Mouse (Mus musculus): ENCODE measurements around the gene Fam120a. TPM values are rescaled to one million over a fixed set of nuclear protein-coding genes. Genes with fewer than 3 reads are reported as not detected.
A peak's percentile ranks its signal among the peaks of the same experiment; 100 is the strongest.

The Fam120a gene
- polyA plus RNA-seq, 1 experiment from 2014 or later: 41.4 TPM

GRCm38 (mm10) chr13:48913141-48913540, 54.7 kb downstream of the Fam120a start:
- H3K4me1 ChIP-seq (ENCODE audit: control insufficient read depth, insufficient read depth, low read length): no peaks in the 10 kb centered on the region
- ATAC-seq (ENCODE audit: low FRiP score, low TSS enrichment): no peak
- no peak overlapping the region for H3K9ac ChIP-seq (ENCODE audit: low read depth, low read length)
- H3K4me2 ChIP-seq (replicated peaks; ENCODE audit: low read depth, low read length): no peak overlapping the region
- H3K27me3 ChIP-seq (ENCODE audit: control insufficient read depth, insufficient read depth, low read length): no peaks in the 10 kb centered on the region
- peaks cover 84% of the 10 kb centered on the region for H3K36me3 ChIP-seq (ENCODE audit: control insufficient read depth, insufficient read depth, low read length)
- 93% methylated on average over 3 of the region's 3 CpGs for WGBS
- no peak overlapping the region for H3K27ac ChIP-seq (ENCODE audit: low read depth, low read length)
- no peak overlapping the region for H3K4me3 ChIP-seq (ENCODE audit: low read length)
- no peaks in the 10 kb centered on the region for H3K9me3 ChIP-seq (ENCODE audit: control insufficient read depth, low read length)

GRCm38 (mm10) chr13:48911426-48911825, 56.4 kb downstream of the Fam120a start:
- Histone ChIP-seq H3K27me3 (ENCODE audit: control insufficient read depth, insufficient read depth, low read length) (no peaks in the 10 kb centered on the region), H3K27ac (ENCODE audit: low read depth, low read length) (no peak overlapping the region), H3K9ac (ENCODE audit: low read depth, low read length) (no peak overlapping the region), H3K36me3 (ENCODE audit: control insufficient read depth, insufficient read depth, low read length) (peaks cover 74% of the 10 kb centered on the region), H3K4me1 (ENCODE audit: control insufficient read depth, insufficient read depth, low read length) (no peaks in the 10 kb centered on the region), H3K4me2 (replicated peaks; ENCODE audit: low read depth, low read length) (no peak overlapping the region), H3K9me3 (ENCODE audit: control insufficient read depth, low read length) (no peaks in the 10 kb centered on the region), H3K4me3 (ENCODE audit: low read length) (no peak overlapping the region)
- 88% methylated on average over 7 of the region's 7 CpGs for WGBS
- no peak for ATAC-seq (ENCODE audit: low FRiP score, low TSS enrichment)

- ATAC-seq (ENCODE audit: low FRiP score, low TSS enrichment): no peak
Measured at GRCm38 (mm10) chr13:48905458-48905857, 62.4 kb downstream of the Fam120a start.

GRCm38 (mm10) chr13:48895376-48895775, 72.4 kb downstream of the Fam120a start:
- no peaks in the 10 kb centered on the region for H3K9me3 ChIP-seq (ENCODE audit: control insufficient read depth, low read length)
- H3K27me3 ChIP-seq (ENCODE audit: control insufficient read depth, insufficient read depth, low read length): no peaks in the 10 kb centered on the region
- H3K4me2 ChIP-seq (replicated peaks; ENCODE audit: low read depth, low read length): no peak overlapping the region
- WGBS: 98% methylated on average over 5 of the region's 5 CpGs
- H3K4me1 ChIP-seq (ENCODE audit: control insufficient read depth, insufficient read depth, low read length): no peaks in the 10 kb centered on the region
- no peak for ATAC-seq (ENCODE audit: low FRiP score, low TSS enrichment)
- peaks cover 72% of the 10 kb centered on the region for H3K36me3 ChIP-seq (ENCODE audit: control insufficient read depth, insufficient read depth, low read length)
- H3K9ac ChIP-seq (ENCODE audit: low read depth, low read length): no peak overlapping the region
- H3K4me3 ChIP-seq (ENCODE audit: low read length): no peak overlapping the region
- no peak overlapping the region for H3K27ac ChIP-seq (ENCODE audit: low read depth, low read length)

More at GRCm38 (mm10) chr13:48905458-48905857, 62.4 kb downstream of the Fam120a start:
- H3K27me3 ChIP-seq (ENCODE audit: control insufficient read depth, insufficient read depth, low read length): no peaks in the 10 kb centered on the region
- H3K27ac ChIP-seq (ENCODE audit: low read depth, low read length): no peak overlapping the region
- no peak overlapping the region for H3K4me3 ChIP-seq (ENCODE audit: low read length)
- no peak overlapping the region for H3K4me2 ChIP-seq (replicated peaks; ENCODE audit: low read depth, low read length)
- H3K4me1 ChIP-seq (ENCODE audit: control insufficient read depth, insufficient read depth, low read length): no peaks in the 10 kb centered on the region
- 88% methylated on average over 2 of the region's 2 CpGs for WGBS
- no peak overlapping the region for H3K9ac ChIP-seq (ENCODE audit: low read depth, low read length)
- peaks cover 71% of the 10 kb centered on the region for H3K36me3 ChIP-seq (ENCODE audit: control insufficient read depth, insufficient read depth, low read length)
- no peaks in the 10 kb centered on the region for H3K9me3 ChIP-seq (ENCODE audit: control insufficient read depth, low read length)

- H3K9ac ChIP-seq (ENCODE audit: low read depth, low read length): no peak overlapping the region
- H3K4me1 ChIP-seq (ENCODE audit: control insufficient read depth, insufficient read depth, low read length): no peaks in the 10 kb centered on the region
- no peak overlapping the region for H3K4me3 ChIP-seq (ENCODE audit: low read length)
- WGBS: 83% methylated on average over 4 of the region's 4 CpGs
- peaks cover 83% of the 10 kb centered on the region for H3K36me3 ChIP-seq (ENCODE audit: control insufficient read depth, insufficient read depth, low read length)
- no peak for ATAC-seq (ENCODE audit: low FRiP score, low TSS enrichment)
- no peaks in the 10 kb centered on the region for H3K9me3 ChIP-seq (ENCODE audit: control insufficient read depth, low read length)
- no peaks in the 10 kb centered on the region for H3K27me3 ChIP-seq (ENCODE audit: control insufficient read depth, insufficient read depth, low read length)
- no peak overlapping the region for H3K27ac ChIP-seq (ENCODE audit: low read depth, low read length)
- H3K4me2 ChIP-seq (replicated peaks; ENCODE audit: low read depth, low read length): no peak overlapping the region
Measured at GRCm38 (mm10) chr13:48890260-48890960, 77.4 kb downstream of the Fam120a start.

GRCm38 (mm10) chr13:48878534-48878933, 89.3 kb downstream of the Fam120a start:
- Histone ChIP-seq H3K27me3 (ENCODE audit: control insufficient read depth, insufficient read depth, low read length) (no peaks in the 10 kb centered on the region), H3K4me2 (replicated peaks; ENCODE audit: low read depth, low read length) (peak overlapping the region; percentile 68), H3K36me3 (ENCODE audit: control insufficient read depth, insufficient read depth, low read length) (peaks cover 33% of the 10 kb centered on the region), H3K4me1 (ENCODE audit: control insufficient read depth, insufficient read depth, low read length) (peaks cover 3% of the 10 kb centered on the region; the same call in 1 of the 2 replicates), H3K27ac (ENCODE audit: low read depth, low read length) (peak overlapping the region; percentile 83), H3K9ac (ENCODE audit: low read depth, low read length) (peak overlapping the region; percentile 74), H3K9me3 (ENCODE audit: control insufficient read depth, low read length) (no peaks in the 10 kb centered on the region), H3K4me3 (ENCODE audit: low read length) (peak overlapping the region; percentile 37)
- peak; percentile 99 for ATAC-seq (ENCODE audit: low FRiP score, low TSS enrichment)
- WGBS: under 1% methylated on average over 36 of the region's 36 CpGs

- Histone ChIP-seq H3K27me3 (ENCODE audit: control insufficient read depth, insufficient read depth, low read length) (no peaks in the 10 kb centered on the region), H3K9me3 (ENCODE audit: control insufficient read depth, low read length) (no peaks in the 10 kb centered on the region), H3K9ac (ENCODE audit: low read depth, low read length) (peak overlapping the region; percentile 74), H3K4me3 (ENCODE audit: low read length) (peak overlapping the region; percentile 37; the same call in 1 of the 2 replicates), H3K27ac (ENCODE audit: low read depth, low read length) (no peak overlapping the region), H3K4me2 (replicated peaks; ENCODE audit: low read depth, low read length) (peak overlapping the region; percentile 68), H3K4me1 (ENCODE audit: control insufficient read depth, insufficient read depth, low read length) (peaks cover 3% of the 10 kb centered on the region; the same call in 1 of the 2 replicates), H3K36me3 (ENCODE audit: control insufficient read depth, insufficient read depth, low read length) (peaks cover 27% of the 10 kb centered on the region)
- no peak for ATAC-seq (ENCODE audit: low FRiP score, low TSS enrichment)
Measured at GRCm38 (mm10) chr13:48877805-48878204, 90.0 kb downstream of the Fam120a start.

GRCm38 (mm10) chr13:48872726-48873125, 95.1 kb downstream of the Fam120a start:
- no peak overlapping the region for H3K4me2 ChIP-seq (replicated peaks; ENCODE audit: low read depth, low read length)
- H3K27me3 ChIP-seq (ENCODE audit: control insufficient read depth, insufficient read depth, low read length): no peaks in the 10 kb centered on the region
- ATAC-seq (ENCODE audit: low FRiP score, low TSS enrichment): no peak
- WGBS: 73% methylated on average over 5 of the region's 5 CpGs
- no peak overlapping the region for H3K9ac ChIP-seq (ENCODE audit: low read depth, low read length)
- no peak overlapping the region for H3K4me3 ChIP-seq (ENCODE audit: low read length)
- no peak overlapping the region for H3K27ac ChIP-seq (ENCODE audit: low read depth, low read length)
- no peaks in the 10 kb centered on the region for H3K9me3 ChIP-seq (ENCODE audit: control insufficient read depth, low read length)
- H3K36me3 ChIP-seq (ENCODE audit: control insufficient read depth, insufficient read depth, low read length): peaks cover 6% of the 10 kb centered on the region; the same call in 1 of the 2 replicates
- H3K4me1 ChIP-seq (ENCODE audit: control insufficient read depth, insufficient read depth, low read length): peaks cover 21% of the 10 kb centered on the region

GRCm38 (mm10) chr13:48871887-48872606, 95.8 kb downstream of the Fam120a start:
- ATAC-seq (ENCODE audit: low FRiP score, low TSS enrichment): peak; percentile 3; the same call in 1 of the 2 replicates
- 70% methylated on average over 7 of the region's 7 CpGs for WGBS
- Histone ChIP-seq H3K36me3 (ENCODE audit: control insufficient read depth, insufficient read depth, low read length) (peaks cover 6% of the 10 kb centered on the region; the same call in 1 of the 2 replicates), H3K27me3 (ENCODE audit: control insufficient read depth, insufficient read depth, low read length) (no peaks in the 10 kb centered on the region), H3K27ac (ENCODE audit: low read depth, low read length) (no peak overlapping the region), H3K4me1 (ENCODE audit: control insufficient read depth, insufficient read depth, low read length) (peaks cover 21% of the 10 kb centered on the region), H3K9me3 (ENCODE audit: control insufficient read depth, low read length) (no peaks in the 10 kb centered on the region), H3K4me3 (ENCODE audit: low read length) (peak overlapping the region; percentile 94), H3K4me2 (replicated peaks; ENCODE audit: low read depth, low read length) (peak overlapping the region; percentile 72), H3K9ac (ENCODE audit: low read depth, low read length) (peak overlapping the region; percentile 99)

Measured in kidney, embryonic 14.5 days (tissue).